Mouse (Mus musculus): Measurements from ENCODE around the gene Klhdc4.

Gene Klhdc4

GRCm38 (mm10) chr8:121808032-121808431, 21.3 kb downstream of the Klhdc4 start:
- no peak for DNase-seq (ENCODE audit: low spot score in 2 of 2)

GRCm38 (mm10) chr8:121806126-121806525, 23.2 kb downstream of the Klhdc4 start:
- DNase-seq (ENCODE audit: low spot score in 2 of 2): no peak

GRCm38 (mm10) chr8:121804829-121805228, 24.5 kb downstream of the Klhdc4 start:
- DNase-seq (ENCODE audit: low spot score in 2 of 2): no peak

- no peak for DNase-seq (ENCODE audit: low spot score in 2 of 2)
Measured at GRCm38 (mm10) chr8:121798401-121798800, 31.0 kb downstream of the Klhdc4 start.

GRCm38 (mm10) chr8:121796406-121796805, 33.0 kb downstream of the Klhdc4 start:
- DNase-seq (ENCODE audit: low spot score in 2 of 2): no peak

GRCm38 (mm10) chr8:121795461-121795860, 33.9 kb downstream of the Klhdc4 start:
- DNase-seq (ENCODE audit: low spot score in 2 of 2): no peak

- no peak for DNase-seq (ENCODE audit: low spot score in 2 of 2)
Measured at GRCm38 (mm10) chr8:121794151-121794550, 35.2 kb downstream of the Klhdc4 start.

GRCm38 (mm10) chr8:121792627-121793026, 36.7 kb downstream of the Klhdc4 start:
- DNase-seq (ENCODE audit: low spot score in 2 of 2): no peak

- DNase-seq (ENCODE audit: low spot score in 2 of 2): no peak
Measured at GRCm38 (mm10) chr8:121792159-121792558, 37.2 kb downstream of the Klhdc4 start.

- DNase-seq (ENCODE audit: low spot score in 2 of 2): no peak
Measured at GRCm38 (mm10) chr8:121788786-121789185, 40.6 kb downstream of the Klhdc4 start.

GRCm38 (mm10) chr8:121786542-121786941, 42.8 kb downstream of the Klhdc4 start:
- no peak for DNase-seq (ENCODE audit: low spot score in 2 of 2)

GRCm38 (mm10) chr8:121782493-121782892, 46.9 kb downstream of the Klhdc4 start:
- DNase-seq (ENCODE audit: low spot score in 2 of 2): no peak

GRCm38 (mm10) chr8:121773876-121774275, 55.5 kb downstream of the Klhdc4 start:
- DNase-seq (ENCODE audit: low spot score in 2 of 2): no peak

GRCm38 (mm10) chr8:121770845-121771752, 58.3 kb downstream of the Klhdc4 start:
- no peak for DNase-seq (ENCODE audit: low spot score in 2 of 2)

- no peak for DNase-seq (ENCODE audit: low spot score in 2 of 2)
Measured at GRCm38 (mm10) chr8:121769621-121770020, 59.7 kb downstream of the Klhdc4 start.

- no peak for DNase-seq (ENCODE audit: low spot score in 2 of 2)
Measured at GRCm38 (mm10) chr8:121769095-121769494, 60.3 kb downstream of the Klhdc4 start.

- no peak for DNase-seq (ENCODE audit: low spot score in 2 of 2)
Measured at GRCm38 (mm10) chr8:121765594-121766138, 63.7 kb downstream of the Klhdc4 start.

- no peak for DNase-seq (ENCODE audit: low spot score in 2 of 2)
Measured at GRCm38 (mm10) chr8:121763700-121764013, 65.7 kb downstream of the Klhdc4 start.

GRCm38 (mm10) chr8:121762999-121763699, 66.2 kb downstream of the Klhdc4 start:
- DNase-seq (ENCODE audit: low spot score in 2 of 2): no peak

- peak in 1 of 2 experiments; percentile 16 for DNase-seq (ENCODE audit: low spot score in 2 of 2)
Measured at GRCm38 (mm10) chr8:121761480-121761879, 67.9 kb downstream of the Klhdc4 start.

- no peak for DNase-seq (ENCODE audit: low spot score in 2 of 2)
Measured at GRCm38 (mm10) chr8:121760484-121760883, 68.9 kb downstream of the Klhdc4 start.

- no peak for DNase-seq (ENCODE audit: low spot score in 2 of 2)
Measured at GRCm38 (mm10) chr8:121758470-121758869, 70.9 kb downstream of the Klhdc4 start.

GRCm38 (mm10) chr8:121751407-121751806, 78.0 kb downstream of the Klhdc4 start:
- DNase-seq (ENCODE audit: low spot score in 2 of 2): peak; percentile 40 to 72
